Mouse (Mus musculus) midbrain, embryonic 15.5 days (tissue): ENCODE data around the gene Raver1. TPM values are rescaled to one million over a fixed set of nuclear protein-coding genes. Genes with fewer than 3 reads are reported as not detected.
"Not testable (repeated sequence)": the region's sequence is repeated elsewhere in the genome, so short reads cannot be mapped to it uniquely, and the experiment has no call there.

Source experiments
- ATAC-seq: fragments of 200-750 bp; cut with Nextera tagmentation; replicated peaks from 2 replicates; pipeline ENCODE4 v1.8.0; 2017; ENCODE audit warnings: moderate TSS enrichment
- H3K27ac ChIP-seq: fragments of 300-500 bp; sonication (generic); 2 replicates; pipeline ENCODE4 v1.5.1; 2015; ENCODE audit warnings: mild to moderate bottlenecking, inconsistent platforms
- H3K27me3 ChIP-seq: fragments of 300-500 bp; sonication (generic); replicated peaks from 2 replicates; pipeline ENCODE4 v1.6.1; 2015; ENCODE audit warnings: inconsistent platforms
- H3K36me3 ChIP-seq: fragments of 300-500 bp; sonication (generic); replicated peaks from 2 replicates; pipeline ENCODE4 v1.6.1; 2015; ENCODE audit warnings: inconsistent platforms
- H3K4me1 ChIP-seq: fragments of 300-500 bp; sonication (generic); 2 replicates; pipeline ENCODE4 v1.6.1; 2015; ENCODE audit warnings: inconsistent platforms
- H3K4me2 ChIP-seq: fragments of 300-500 bp; sonication (generic); 2 replicates; pipeline ENCODE4 v1.6.1; 2015; ENCODE audit warnings: inconsistent platforms, mild to moderate bottlenecking, moderate library complexity
- H3K4me3 ChIP-seq: fragments of 300-500 bp; sonication (generic); 2 replicates; pipeline ENCODE4 v1.5.1; 2015; ENCODE audit warnings: mild to moderate bottlenecking, inconsistent platforms
- H3K9ac ChIP-seq: fragments of 300-500 bp; sonication (generic); 2 replicates; pipeline ENCODE4 v1.6.1; 2015; ENCODE audit warnings: mild to moderate bottlenecking, inconsistent platforms
- H3K9me3 ChIP-seq: fragments of 300-500 bp; sonication (generic); 2 replicates; pipeline ENCODE4 v1.6.1; 2016; ENCODE audit warnings: inconsistent platforms
- WGBS: fragments of 180-500 bp; shearing (Covaris S2); methylation state at CpG from one replicate; pipeline ENCODE4 v1.1.7; 2015; ENCODE audit warnings: mixed read lengths; 5-methylcytosine and 5-hydroxymethylcytosine counted together
- polyA plus RNA-seq: library from polyadenylated mRNA; unstranded; fragments of >200 nt; fragmentation: Nextera tagmentation; extraction: Ambion mirVana; gene quantifications from 2 replicates; pipeline ENCODE4 v1.2.1, GENCODE M21; 2015

Raver1 gene
- polyA plus RNA-seq, 1 experiment from 2014 or later = 35.0 TPM

GRCm38 (mm10) chr9:21062928-21063327 lies 28.9 kb downstream of the Raver1 start:
- H3K9ac ChIP-seq = no peak overlapping the region
- H3K4me1 ChIP-seq = no peaks in the 10 kb centered on the region
- H3K9me3 ChIP-seq = no peaks in the 10 kb centered on the region
- H3K36me3 ChIP-seq = peaks cover 24% of the 10 kb centered on the region
- ATAC-seq = no peak
- no peak overlapping the region for H3K27ac ChIP-seq
- H3K4me2 ChIP-seq = no peak overlapping the region
- H3K27me3 ChIP-seq = no peaks in the 10 kb centered on the region
- 93% methylated on average over 2 of the region's 2 CpGs for WGBS
- no peak overlapping the region for H3K4me3 ChIP-seq

DNA sequence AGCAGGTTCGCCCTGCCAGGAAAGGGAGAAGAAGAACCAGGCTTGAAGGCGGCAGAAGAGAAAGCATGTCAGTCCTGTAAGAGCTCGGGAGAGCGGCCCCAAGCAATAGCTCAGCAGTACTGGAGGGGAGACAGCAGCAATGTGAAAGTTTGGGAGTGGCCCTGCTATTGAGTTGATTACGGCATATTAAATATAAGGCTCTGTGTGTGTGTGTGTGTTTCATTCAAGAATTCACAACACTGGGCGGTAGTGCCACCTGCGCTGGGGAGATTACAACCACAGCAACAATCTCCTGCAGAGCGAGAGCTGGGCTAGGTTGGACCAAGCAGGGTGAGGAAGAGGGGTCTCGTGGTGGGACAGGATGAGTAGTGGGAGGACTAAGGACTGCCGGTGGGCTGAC lies 40.2 kb downstream of the Raver1 start:
- ATAC-seq = no peak
- Histone ChIP-seq H3K4me3 (no peak overlapping the region), H3K27ac (no peak overlapping the region), H3K27me3 (no peaks in the 10 kb centered on the region), H3K9me3 (no peaks in the 10 kb centered on the region), H3K36me3 (no peaks in the 10 kb centered on the region), H3K4me1 (no peaks in the 10 kb centered on the region), H3K9ac (no peak overlapping the region), H3K4me2 (no peak overlapping the region)
- 71% methylated on average over 10 of the region's 10 CpGs for WGBS

DNA sequence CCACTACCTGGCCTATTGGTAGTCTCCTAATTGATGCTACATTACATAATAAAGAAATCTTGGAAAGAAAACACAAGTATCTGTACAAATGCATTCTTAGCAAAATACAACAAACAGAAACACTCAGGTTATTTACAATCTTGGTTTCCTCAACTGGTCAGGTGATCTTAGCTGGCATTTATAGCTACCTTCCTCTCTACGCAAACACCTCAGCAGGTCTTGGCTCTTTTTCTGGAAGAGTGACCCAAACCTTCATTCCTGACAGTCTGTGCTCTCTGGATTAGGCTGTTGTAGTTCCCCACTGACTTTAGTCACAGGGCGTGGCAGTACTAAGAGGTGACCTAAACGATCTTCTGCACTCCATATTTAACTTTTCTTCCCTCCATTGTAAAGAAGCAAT lies 46.6 kb downstream of the Raver1 start:
- ATAC-seq = no peak
- H3K9me3 ChIP-seq = no peaks in the 10 kb centered on the region
- no peak overlapping the region for H3K27ac ChIP-seq
- WGBS = 84% methylated on average over 3 of the region's 3 CpGs
- H3K4me1 ChIP-seq = no peaks in the 10 kb centered on the region
- no peak overlapping the region for H3K9ac ChIP-seq
- peaks cover 4% of the 10 kb centered on the region for H3K27me3 ChIP-seq
- no peaks in the 10 kb centered on the region for H3K36me3 ChIP-seq
- H3K4me3 ChIP-seq = no peak overlapping the region
- no peak overlapping the region for H3K4me2 ChIP-seq

GRCm38 (mm10) chr9:21044785-21045184 lies 47.0 kb downstream of the Raver1 start:
- 57% methylated on average over 1 of the region's 1 CpGs for WGBS
- H3K9ac ChIP-seq = not testable (repeated sequence)

DNA sequence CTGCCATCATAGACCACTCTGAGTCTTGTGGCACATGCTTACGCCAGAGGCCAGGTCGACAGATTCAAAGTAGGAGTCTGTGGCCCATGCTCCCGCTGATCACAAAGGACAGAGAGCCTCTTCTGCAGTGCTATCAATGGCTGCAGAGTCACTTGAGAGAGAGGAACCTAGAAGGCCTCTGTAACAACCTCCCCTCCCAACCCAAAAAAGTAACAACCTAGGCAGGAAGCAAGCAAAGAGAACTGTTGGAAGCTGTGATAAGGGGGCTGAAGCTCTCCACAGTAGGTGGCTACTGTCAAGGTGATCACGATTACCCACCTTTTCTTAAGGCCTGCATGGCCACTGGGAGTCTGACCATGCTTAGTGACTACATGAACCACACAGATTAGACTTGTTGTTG lies 48.2 kb downstream of the Raver1 start:
- no peak overlapping the region for H3K9ac ChIP-seq
- H3K27ac ChIP-seq = no peak overlapping the region
- H3K36me3 ChIP-seq = no peaks in the 10 kb centered on the region
- no peak overlapping the region for H3K4me2 ChIP-seq
- H3K4me3 ChIP-seq = no peak overlapping the region
- peaks cover 20% of the 10 kb centered on the region for H3K27me3 ChIP-seq
- no peak for ATAC-seq
- H3K4me1 ChIP-seq = peaks cover 2% of the 10 kb centered on the region
- 83% methylated on average over 4 of the region's 4 CpGs for WGBS
- no peaks in the 10 kb centered on the region for H3K9me3 ChIP-seq

More at GRCm38 (mm10) chr9:21044785-21045184, 47.0 kb downstream of the Raver1 start:
- not testable (repeated sequence) for H3K9me3 ChIP-seq, H3K4me1 ChIP-seq, H3K36me3 ChIP-seq, H3K4me3 ChIP-seq, H3K4me2 ChIP-seq, H3K27me3 ChIP-seq, ATAC-seq, H3K27ac ChIP-seq

GRCm38 (mm10) chr9:21041308-21041707 lies 50.5 kb downstream of the Raver1 start:
- Histone ChIP-seq H3K27me3 (peaks cover 42% of the 10 kb centered on the region), H3K9me3 (no peaks in the 10 kb centered on the region), H3K27ac (no peak overlapping the region), H3K36me3 (no peaks in the 10 kb centered on the region), H3K4me1 (peaks cover 22% of the 10 kb centered on the region), H3K4me2 (no peak overlapping the region), H3K9ac (no peak overlapping the region), H3K4me3 (no peak overlapping the region)
- ATAC-seq = no peak
- WGBS = 58% methylated on average over 4 of the region's 4 CpGs

DNA sequence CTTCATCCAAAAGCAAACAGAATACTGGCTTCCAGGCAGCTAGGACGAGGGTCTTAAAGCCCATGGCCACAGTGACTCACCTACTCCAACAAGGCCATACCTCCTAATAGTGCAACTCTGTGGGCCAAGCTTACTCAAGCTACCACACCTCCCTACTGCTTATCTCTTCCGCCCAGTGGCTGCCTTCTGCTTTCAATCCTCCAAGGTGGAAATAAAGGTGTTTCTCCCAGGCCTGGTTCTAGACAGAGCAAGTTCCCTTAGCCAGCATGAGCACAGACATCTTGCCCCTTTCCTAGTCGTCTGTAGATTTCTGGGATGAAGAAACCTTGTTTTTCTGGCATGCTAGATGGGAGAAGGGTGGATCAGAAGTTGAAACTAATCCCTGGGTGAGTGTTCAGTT lies 52.0 kb downstream of the Raver1 start:
- Histone ChIP-seq H3K9ac (no peak overlapping the region), H3K4me3 (no peak overlapping the region), H3K4me1 (peaks cover 33% of the 10 kb centered on the region), H3K4me2 (no peak overlapping the region), H3K9me3 (no peaks in the 10 kb centered on the region), H3K36me3 (no peaks in the 10 kb centered on the region), H3K27ac (no peak overlapping the region), H3K27me3 (peaks cover 58% of the 10 kb centered on the region)
- ATAC-seq = no peak
- whole genome bisulfite sequencing = 74% methylated on average over 3 of the region's 3 CpGs

DNA sequence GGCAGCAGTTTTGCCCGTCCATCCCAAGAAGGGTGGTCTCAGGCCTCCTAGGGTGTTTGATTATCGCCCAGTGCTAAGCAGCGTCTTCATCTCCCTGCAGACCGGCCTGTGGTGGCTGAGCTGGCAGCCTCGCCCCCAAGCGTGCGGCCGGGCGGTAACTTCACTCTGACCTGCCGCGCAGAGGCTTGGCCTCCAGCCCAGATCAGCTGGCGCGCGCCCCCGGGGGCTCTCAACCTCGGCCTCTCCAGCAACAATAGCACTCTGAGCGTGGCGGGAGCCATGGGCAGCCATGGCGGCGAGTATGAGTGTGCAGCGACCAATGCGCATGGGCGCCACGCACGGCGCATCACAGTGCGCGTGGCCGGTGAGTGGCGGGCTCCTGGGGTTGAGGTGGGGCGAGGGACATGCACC lies 54.3 kb downstream of the Raver1 start:
- H3K4me2 ChIP-seq = peak overlapping the region; percentile 87
- no peaks in the 10 kb centered on the region for H3K9me3 ChIP-seq
- H3K4me3 ChIP-seq = peak overlapping the region; percentile 57
- H3K27me3 ChIP-seq = peaks cover 79% of the 10 kb centered on the region
- peak overlapping the region; percentile 69 for H3K9ac ChIP-seq
- H3K36me3 ChIP-seq = no peaks in the 10 kb centered on the region
- peak; percentile 87 for ATAC-seq
- H3K27ac ChIP-seq = no peak overlapping the region
- WGBS = 1% methylated on average over 31 of the region's 31 CpGs
- H3K4me1 ChIP-seq = peaks cover 46% of the 10 kb centered on the region

DNA sequence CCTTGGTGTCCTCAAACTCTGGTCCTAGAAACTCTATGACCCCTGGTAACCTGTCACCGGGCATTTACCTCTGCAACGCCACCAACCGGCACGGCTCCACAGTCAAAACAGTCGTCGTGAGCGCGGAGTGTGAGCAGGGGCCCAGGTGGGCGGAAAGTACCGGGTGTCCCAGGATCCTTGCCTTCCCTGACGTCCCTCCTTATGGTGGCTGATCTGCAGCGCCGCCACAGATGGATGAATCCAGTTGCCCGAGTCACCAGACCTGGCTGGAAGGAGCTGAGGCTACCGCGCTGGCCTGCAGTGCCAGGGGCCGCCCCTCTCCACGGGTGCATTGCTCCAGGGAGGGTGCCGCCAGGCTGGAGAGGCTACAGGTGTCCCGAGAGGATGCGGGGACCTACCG lies 55.1 kb downstream of the Raver1 start:
- no peak overlapping the region for H3K27ac ChIP-seq
- 5% methylated on average over 22 of the region's 22 CpGs for WGBS
- no peaks in the 10 kb centered on the region for H3K9me3 ChIP-seq
- peaks cover 54% of the 10 kb centered on the region for H3K4me1 ChIP-seq
- no peak overlapping the region; the same call in 1 of the 2 replicates for H3K9ac ChIP-seq
- peak overlapping the region; percentile 57 for H3K4me3 ChIP-seq
- H3K36me3 ChIP-seq = no peaks in the 10 kb centered on the region
- peaks cover 86% of the 10 kb centered on the region for H3K27me3 ChIP-seq
- peak overlapping the region; percentile 87 for H3K4me2 ChIP-seq
- ATAC-seq = 0 out of 2 replicates have a peak, but pooled peaks have one; percentile 10

- ATAC-seq = no peak
- peaks cover 59% of the 10 kb centered on the region for H3K4me1 ChIP-seq
- WGBS = 8% methylated on average over 20 of the region's 20 CpGs
Measured at GRCm38 (mm10) chr9:21036161-21036560, 55.6 kb downstream of the Raver1 start.

GRCm38 (mm10) chr9:21035586-21035985 lies 56.2 kb downstream of the Raver1 start:
- 17% methylated on average over 9 of the region's 9 CpGs for WGBS
- peaks cover 90% of the 10 kb centered on the region for H3K27me3 ChIP-seq
- no peaks in the 10 kb centered on the region for H3K9me3 ChIP-seq
- ATAC-seq = no peak
- H3K27ac ChIP-seq = no peak overlapping the region
- peak overlapping the region; percentile 6; the same call in 1 of the 2 replicates for H3K4me3 ChIP-seq
- H3K4me1 ChIP-seq = peaks cover 65% of the 10 kb centered on the region
- H3K4me2 ChIP-seq = peak overlapping the region; percentile 87
- H3K9ac ChIP-seq = no peak overlapping the region
- H3K36me3 ChIP-seq = no peaks in the 10 kb centered on the region

More at GRCm38 (mm10) chr9:21036161-21036560, 55.6 kb downstream of the Raver1 start:
- Histone ChIP-seq H3K27ac (no peak overlapping the region), H3K9ac (no peak overlapping the region), H3K4me2 (peak overlapping the region; percentile 87), H3K36me3 (no peaks in the 10 kb centered on the region), H3K27me3 (peaks cover 89% of the 10 kb centered on the region), H3K9me3 (no peaks in the 10 kb centered on the region), H3K4me3 (peak overlapping the region; percentile 57)

DNA sequence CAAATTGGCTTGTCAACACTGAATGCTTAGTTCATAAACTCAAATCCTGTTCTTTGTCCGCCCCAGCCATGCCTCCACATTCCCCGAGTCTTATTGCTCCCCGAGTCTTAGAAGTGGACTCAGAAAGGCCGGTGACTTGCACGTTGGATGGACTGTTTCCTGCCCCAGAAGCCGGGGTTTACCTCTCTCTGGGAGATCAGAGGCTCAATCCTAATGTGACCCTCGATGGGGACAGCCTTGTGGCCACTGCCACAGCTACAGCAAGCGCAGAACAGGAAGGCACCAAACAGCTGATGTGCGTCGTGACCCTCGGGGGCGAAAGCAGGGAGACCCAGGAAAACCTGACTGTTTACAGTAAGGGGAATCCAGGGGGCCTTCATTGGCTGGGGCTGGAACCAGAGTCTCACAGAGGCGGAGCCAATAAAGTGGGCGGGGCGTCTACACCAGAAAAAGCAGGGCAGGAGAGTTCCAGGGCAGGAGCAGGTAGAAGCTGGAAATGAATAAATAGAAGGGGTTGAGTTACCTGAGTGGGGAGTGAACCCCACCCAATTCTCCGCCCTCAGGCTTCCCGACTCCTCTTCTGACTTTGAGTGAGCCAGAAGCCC lies 57.2 kb downstream of the Raver1 start:
- Histone ChIP-seq H3K4me2 (peak overlapping the region; percentile 87; the same call in 1 of the 2 replicates), H3K9ac (no peak overlapping the region)

GRCm38 (mm10) chr9:21033136-21033535 lies 58.7 kb downstream of the Raver1 start:
- H3K9me3 ChIP-seq = no peaks in the 10 kb centered on the region
- ATAC-seq = no peak
- peaks cover 90% of the 10 kb centered on the region for H3K27me3 ChIP-seq
- WGBS = under 1% methylated on average over 34 of the region's 34 CpGs
- no peak overlapping the region for H3K27ac ChIP-seq
- no peaks in the 10 kb centered on the region for H3K36me3 ChIP-seq
- H3K4me2 ChIP-seq = peak overlapping the region; percentile 98
- H3K4me3 ChIP-seq = peak overlapping the region; percentile 59
- H3K4me1 ChIP-seq = peaks cover 74% of the 10 kb centered on the region
- H3K9ac ChIP-seq = no peak overlapping the region

More for the DNA sequence above, 57.2 kb downstream of the Raver1 start:
- no peak for ATAC-seq
- Histone ChIP-seq H3K4me3 (no peak overlapping the region), H3K4me1 (peaks cover 75% of the 10 kb centered on the region), H3K27ac (no peak overlapping the region), H3K36me3 (no peaks in the 10 kb centered on the region), H3K9me3 (no peaks in the 10 kb centered on the region), H3K27me3 (peaks cover 90% of the 10 kb centered on the region)
- WGBS = 6% methylated on average over 17 of the region's 17 CpGs
